Mouse (Mus musculus) small intestine, adult 2 months (tissue): ENCODE data around the gene Adcy3.

ENCODE experiments used
- CTCF ChIP-seq: fragments of 200-500 bp; IDR thresholded peaks from 2 replicates; pipeline ENCODE4 v1.5.1; 2012; ENCODE audit warnings: low read depth, mild to moderate bottlenecking, control low read depth, inconsistent platforms, low read length, moderate library complexity, mixed read lengths; ENCODE audit not compliant: insufficient replicate concordance, insufficient read length; ENCODE audit errors: extremely low read depth
- POLR2A ChIP-seq: fragments of 200-500 bp; IDR thresholded peaks from 2 replicates; pipeline ENCODE4 v1.6.1; 2012; ENCODE audit warnings: low read depth, mild to moderate bottlenecking, control low read depth, inconsistent platforms, low read length, moderate library complexity

- TF ChIP-seq POLR2A (no peak), CTCF (no peak)
These were observed 5.6 kb upstream of the Adcy3 start for GRCm38 (mm10) chr12:4127346-4127745.
